Mouse (Mus musculus): Measurements from ENCODE around the gene Hic2. TPM values are rescaled to one million over a fixed set of nuclear protein-coding genes. Genes with fewer than 3 reads are reported as not detected.

Hic2 gene
- polyA plus RNA-seq, 1 experiment = 3.5 TPM

GRCm38 (mm10) chr16:17243731-17244130 is 10.4 kb downstream of the Hic2 start:
- 42% methylated on average over 1 of the region's 1 CpGs for WGBS
- TF ChIP-seq POLR2A (IDR thresholded peaks at IDR 0.05; ENCODE audit: borderline replicate concordance, control insufficient read depth, low read depth, low read length) (no peak), CTCF (IDR thresholded peaks at IDR 0.05; ENCODE audit: control insufficient read depth, insufficient read depth, low read length) (no peak)
- H3K27ac ChIP-seq (ENCODE audit: control insufficient read depth, insufficient read depth, low read depth, low read length, poor library complexity) = no peak overlapping the region
- H3K4me1 ChIP-seq (ENCODE audit: control insufficient read depth, insufficient read depth, low read length) = no peaks in the 10 kb centered on the region; the same call in 1 of the 2 replicates
- H3K4me3 ChIP-seq (replicated peaks; ENCODE audit: control insufficient read depth, low read depth, low read length) = no peak overlapping the region

GRCm38 (mm10) chr16:17244996-17245395 is 11.6 kb downstream of the Hic2 start:
- WGBS = 65% methylated on average over 1 of the region's 1 CpGs
- Histone ChIP-seq H3K4me3 (replicated peaks; ENCODE audit: control insufficient read depth, low read depth, low read length) (no peak overlapping the region), H3K27ac (ENCODE audit: control insufficient read depth, insufficient read depth, low read depth, low read length, poor library complexity) (no peak overlapping the region), H3K4me1 (ENCODE audit: control insufficient read depth, insufficient read depth, low read length) (peaks cover 2% of the 10 kb centered on the region; the same call in 1 of the 2 replicates)
- TF ChIP-seq POLR2A (IDR thresholded peaks at IDR 0.05; ENCODE audit: borderline replicate concordance, control insufficient read depth, low read depth, low read length) = no peak
- no peak for TF ChIP-seq CTCF (IDR thresholded peaks at IDR 0.05; ENCODE audit: control insufficient read depth, insufficient read depth, low read length)

- no peak for TF ChIP-seq CTCF (IDR thresholded peaks at IDR 0.05; ENCODE audit: control insufficient read depth, insufficient read depth, low read length)
- TF ChIP-seq POLR2A (IDR thresholded peaks at IDR 0.05; ENCODE audit: borderline replicate concordance, control insufficient read depth, low read depth, low read length) = no peak
- H3K4me3 ChIP-seq (replicated peaks; ENCODE audit: control insufficient read depth, low read depth, low read length) = no peak overlapping the region
- no peak overlapping the region for H3K27ac ChIP-seq (ENCODE audit: control insufficient read depth, insufficient read depth, low read depth, low read length, poor library complexity)
- 62% methylated on average over 4 of the region's 4 CpGs for WGBS
- H3K4me1 ChIP-seq (ENCODE audit: control insufficient read depth, insufficient read depth, low read length) = peaks cover 2% of the 10 kb centered on the region; the same call in 1 of the 2 replicates
Measured at GRCm38 (mm10) chr16:17247727-17248126, 14.4 kb downstream of the Hic2 start.

- no peak overlapping the region for H3K4me3 ChIP-seq (replicated peaks; ENCODE audit: control insufficient read depth, low read depth, low read length)
- TF ChIP-seq POLR2A (IDR thresholded peaks at IDR 0.05; ENCODE audit: borderline replicate concordance, control insufficient read depth, low read depth, low read length) = no peak
- no peak for TF ChIP-seq CTCF (IDR thresholded peaks at IDR 0.05; ENCODE audit: control insufficient read depth, insufficient read depth, low read length)
- 15% methylated on average over 6 of the region's 6 CpGs for WGBS
- peaks cover 2% of the 10 kb centered on the region; the same call in 1 of the 2 replicates for H3K4me1 ChIP-seq (ENCODE audit: control insufficient read depth, insufficient read depth, low read length)
- H3K27ac ChIP-seq (ENCODE audit: control insufficient read depth, insufficient read depth, low read depth, low read length, poor library complexity) = no peak overlapping the region
Measured at GRCm38 (mm10) chr16:17249135-17249534, 15.8 kb downstream of the Hic2 start.

GRCm38 (mm10) chr16:17251539-17251938 is 18.2 kb downstream of the Hic2 start:
- Histone ChIP-seq H3K27ac (ENCODE audit: control insufficient read depth, insufficient read depth, low read depth, low read length, poor library complexity) (no peak overlapping the region), H3K4me1 (ENCODE audit: control insufficient read depth, insufficient read depth, low read length) (peaks cover 2% of the 10 kb centered on the region; the same call in 1 of the 2 replicates), H3K4me3 (replicated peaks; ENCODE audit: control insufficient read depth, low read depth, low read length) (no peak overlapping the region)
- TF ChIP-seq POLR2A (IDR thresholded peaks at IDR 0.05; ENCODE audit: borderline replicate concordance, control insufficient read depth, low read depth, low read length) (no peak), CTCF (IDR thresholded peaks at IDR 0.05; ENCODE audit: control insufficient read depth, insufficient read depth, low read length) (no peak)
- WGBS = 71% methylated on average over 3 of the region's 3 CpGs

- 65% methylated on average over 3 of the region's 3 CpGs for WGBS
- no peak for TF ChIP-seq POLR2A (IDR thresholded peaks at IDR 0.05; ENCODE audit: borderline replicate concordance, control insufficient read depth, low read depth, low read length)
- no peak for TF ChIP-seq CTCF (IDR thresholded peaks at IDR 0.05; ENCODE audit: control insufficient read depth, insufficient read depth, low read length)
- Histone ChIP-seq H3K4me1 (ENCODE audit: control insufficient read depth, insufficient read depth, low read length) (peaks cover 2% of the 10 kb centered on the region; the same call in 1 of the 2 replicates), H3K27ac (ENCODE audit: control insufficient read depth, insufficient read depth, low read depth, low read length, poor library complexity) (no peak overlapping the region), H3K4me3 (replicated peaks; ENCODE audit: control insufficient read depth, low read depth, low read length) (no peak overlapping the region)
Measured at GRCm38 (mm10) chr16:17252086-17252726, 18.8 kb downstream of the Hic2 start.

GRCm38 (mm10) chr16:17252841-17253240 is 19.5 kb downstream of the Hic2 start:
- TF ChIP-seq CTCF (IDR thresholded peaks at IDR 0.05; ENCODE audit: control insufficient read depth, insufficient read depth, low read length) (no peak), POLR2A (IDR thresholded peaks at IDR 0.05; ENCODE audit: borderline replicate concordance, control insufficient read depth, low read depth, low read length) (no peak)
- H3K4me3 ChIP-seq (replicated peaks; ENCODE audit: control insufficient read depth, low read depth, low read length) = no peak overlapping the region
- H3K4me1 ChIP-seq (ENCODE audit: control insufficient read depth, insufficient read depth, low read length) = peaks cover 2% of the 10 kb centered on the region; the same call in 1 of the 2 replicates
- WGBS = 64% methylated on average over 7 of the region's 7 CpGs
- H3K27ac ChIP-seq (ENCODE audit: control insufficient read depth, insufficient read depth, low read depth, low read length, poor library complexity) = no peak overlapping the region

- H3K4me1 ChIP-seq (ENCODE audit: control insufficient read depth, insufficient read depth, low read length) = peaks cover 2% of the 10 kb centered on the region; the same call in 1 of the 2 replicates
- TF ChIP-seq CTCF (IDR thresholded peaks at IDR 0.05; ENCODE audit: control insufficient read depth, insufficient read depth, low read length) = no peak
- no peak for TF ChIP-seq POLR2A (IDR thresholded peaks at IDR 0.05; ENCODE audit: borderline replicate concordance, control insufficient read depth, low read depth, low read length)
- WGBS = 83% methylated on average over 4 of the region's 4 CpGs
Measured at GRCm38 (mm10) chr16:17254005-17254597, 20.7 kb downstream of the Hic2 start.

More at GRCm38 (mm10) chr16:17254005-17254597, 20.7 kb downstream of the Hic2 start:
- H3K27ac ChIP-seq (ENCODE audit: control insufficient read depth, insufficient read depth, low read depth, low read length, poor library complexity) = no peak overlapping the region
- H3K4me3 ChIP-seq (replicated peaks; ENCODE audit: control insufficient read depth, low read depth, low read length) = no peak overlapping the region
